ENCODE assay signal across 8 mouse cellular contexts in the genomic region with DNA sequence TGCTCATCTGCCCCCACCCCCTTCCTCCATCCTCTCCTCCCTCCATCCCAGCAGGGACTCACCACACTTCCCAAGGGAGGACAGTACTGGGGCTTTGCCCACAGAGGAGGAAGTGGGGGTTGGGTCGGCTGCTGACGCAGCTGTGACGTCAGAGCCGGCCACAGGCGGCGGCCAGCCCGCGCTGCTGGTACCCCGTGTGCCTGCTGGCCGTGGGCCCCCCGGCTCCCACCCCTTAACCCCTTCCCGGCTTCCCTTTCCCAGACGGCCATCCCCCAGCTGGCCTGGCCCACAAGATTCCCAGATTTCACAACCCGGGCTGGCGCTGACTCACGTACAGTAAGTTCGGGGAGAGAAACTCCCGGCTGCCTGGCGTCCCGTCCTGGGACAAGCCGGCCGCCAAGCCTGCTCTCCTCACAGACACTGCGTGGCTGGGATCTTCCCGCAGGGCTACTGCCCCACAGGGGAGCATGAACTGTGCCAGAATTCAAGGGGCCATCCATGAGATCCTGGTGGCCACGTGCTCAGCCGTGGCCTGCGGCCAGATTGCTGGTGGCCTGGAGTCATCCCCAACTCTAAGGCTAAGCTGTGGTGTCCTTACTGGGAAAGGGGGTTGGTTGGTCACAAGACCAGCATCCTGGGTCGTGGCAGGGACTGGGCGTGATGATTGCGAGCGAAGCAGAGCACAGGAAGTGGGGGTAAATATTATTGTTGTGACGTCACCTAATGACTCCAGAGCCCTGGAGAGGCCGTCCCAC.
DNase-seq lines count a peak whose midpoint lies in the region; ATAC-seq lines count a peak whose summit lies in the region.

No protein-coding gene starts in this region.

- no peaks in the 10 kb centered on the region for H3K9me3 ChIP-seq in heart, embryonic 16.5 days (replicated peaks; ENCODE audit: control insufficient read depth, low read length)
- no peaks in the 10 kb centered on the region for H3K9me3 ChIP-seq in lung, embryonic 16.5 days (ENCODE audit: control insufficient read depth, low read length)

- H3K27ac ChIP-seq in heart, embryonic 16.5 days (ENCODE audit: low read length): peak overlapping the region; percentile 91
- peak overlapping the region; percentile 98 for H3K27ac ChIP-seq in lung, embryonic 16.5 days (ENCODE audit: low read length)

- H3K27me3 ChIP-seq in heart, embryonic 16.5 days (ENCODE audit: control insufficient read depth, insufficient read depth, low read length): no peaks in the 10 kb centered on the region
- H3K27me3 ChIP-seq in lung, embryonic 16.5 days (ENCODE audit: control insufficient read depth, insufficient read depth, low read depth, low read length): no peaks in the 10 kb centered on the region

- under 1% methylated on average over 33 of the region's 33 CpGs for WGBS in heart, embryonic 16.5 days
- WGBS in lung, embryonic 16.5 days: under 1% methylated on average over 33 of the region's 33 CpGs

- DNase-seq in A20 (ENCODE audit: low read depth, low spot score): peak; percentile 85
- DNase-seq in fibroblast of lung, adult 2 months (ENCODE audit: low read depth): peak; percentile 96
- DNase-seq in kidney, postnatal 14 days: peak; percentile 92
- peak; percentile 68 for DNase-seq in thymus, postnatal 0 days (ENCODE audit: low spot score)

- ATAC-seq in activated CD4-positive, CD25-positive, alpha-beta regulatory T cell, adult 4 months: peak; percentile 88
- peak; percentile 71 for ATAC-seq in heart, embryonic 16.5 days (replicated peaks; ENCODE audit: extremely low read depth, insufficient read depth, low FRiP score)
- ATAC-seq in lung, embryonic 16.5 days (ENCODE audit: low read depth): peak; percentile 65
- peak; percentile 39 for ATAC-seq in neutrophil, adult 5-6 weeks (ENCODE audit: extremely low read depth, insufficient number of reproducible peaks, low FRiP score, poor library complexity, severe bottlenecking)

- H3K4me1 ChIP-seq in heart, embryonic 16.5 days (ENCODE audit: control insufficient read depth, insufficient read depth, low read length): peaks cover 30% of the 10 kb centered on the region
- peaks cover 68% of the 10 kb centered on the region for H3K4me1 ChIP-seq in lung, embryonic 16.5 days (replicated peaks; ENCODE audit: control insufficient read depth, insufficient read depth, low read length)

- H3K9ac ChIP-seq in heart, embryonic 16.5 days (ENCODE audit: low read length): peak overlapping the region; percentile 72
- peak overlapping the region; percentile 72 for H3K9ac ChIP-seq in lung, embryonic 16.5 days (ENCODE audit: low read length)

- no peaks in the 10 kb centered on the region for H3K36me3 ChIP-seq in heart, embryonic 16.5 days (ENCODE audit: control insufficient read depth, insufficient read depth)
- H3K36me3 ChIP-seq in lung, embryonic 16.5 days (ENCODE audit: control insufficient read depth, insufficient read depth, low read length): no peaks in the 10 kb centered on the region

- peak overlapping the region; percentile 83 for H3K4me2 ChIP-seq in heart, embryonic 16.5 days (ENCODE audit: low read depth, low read length)
- H3K4me2 ChIP-seq in lung, embryonic 16.5 days (ENCODE audit: low read depth, low read length): peak overlapping the region; percentile 68

- H3K4me3 ChIP-seq in heart, embryonic 16.5 days (ENCODE audit: low read length): peak overlapping the region; percentile 52
- H3K4me3 ChIP-seq in lung, embryonic 16.5 days (ENCODE audit: low read length): peak overlapping the region; percentile 47

Comparison
In these comparisons a context has a peak if more than half of its experiments do, and no peak if none do; other contexts are left out.
1. Peak in every context shown above with its lines: DNase-seq, ATAC-seq, H3K4me3 ChIP-seq and H3K27ac ChIP-seq.